Mouse (Mus musculus) inflammation-experienced regulatory T-cells (primary cell): ENCODE results near the gene Zfp26. TPM values are rescaled to one million over a fixed set of nuclear protein-coding genes. Genes with fewer than 3 reads are reported as not detected.

Experiments
- polyA plus RNA-seq, 2 experiments: library from polyadenylated mRNA; unstranded; fragments of 100-300 nt; shearing (Covaris generic); gene quantifications; one replicate each; pipeline ENCODE4 v1.2.1; 2017

Zfp26 gene
- polyA plus RNA-seq: 10 to 100 TPM; 21.1 to 23.9 TPM

GRCm38 (mm10) chr9:20459377-20460317, at the start of gene Zfp26:
Gene Zfp26, minus strand, starts transcription at chr9:20460162.

GRCm38 (mm10) chr9:20492527-20493233, 32.7 kb upstream of the Zfp26 start, which contains the start of gene Zfp426:
Gene Zfp426, minus strand, starts transcription at chr9:20492746.

GRCm38 (mm10) chr9:20384532-20385342, 75.2 kb downstream of the Zfp26 start, which contains the start of gene Zfp560:
Gene Zfp560, minus strand, starts transcription at chr9:20385177.

Other genes with a start within 250 kb of the Zfp26 start
- not detected for gene Olfr871, start 248.0 kb downstream of the Zfp26 start, polyA plus RNA-seq
- gene Olfr872, start 223.0 kb downstream of the Zfp26 start, polyA plus RNA-seq: 1 to 10 TPM in 1 of 2 experiments, not detected in 1; 1.1 TPM
- 1 to 10 TPM in 1 of 2 experiments, under 1 TPM in 1; 0.40 to 6.5 TPM for gene Olfr39, start 177.8 kb downstream of the Zfp26 start, polyA plus RNA-seq
- gene Olfr873, start 161.6 kb downstream of the Zfp26 start, polyA plus RNA-seq: not detected
- 1 to 10 TPM in 1 of 2 experiments, under 1 TPM in 1; 0.11 to 1.5 TPM for gene Olfr18, start 124.1 kb downstream of the Zfp26 start, polyA plus RNA-seq
- gene Zfp560, start 75.0 kb downstream of the Zfp26 start, polyA plus RNA-seq: 10 to 100 TPM; 37.0 to 41.6 TPM
- 10 to 100 TPM; 16.1 to 21.3 TPM for gene Zfp426, start 32.6 kb upstream of the Zfp26 start, polyA plus RNA-seq
- gene Zfp266, start 61.3 kb upstream of the Zfp26 start, polyA plus RNA-seq: 10 to 100 TPM; 29.5 to 32.5 TPM
- 10 to 100 TPM; 13.2 to 14.3 TPM for gene Zfp846, start 121.1 kb upstream of the Zfp26 start, polyA plus RNA-seq
- gene Ubl5, start 182.7 kb upstream of the Zfp26 start, polyA plus RNA-seq: 100 to 1,000 TPM; 286 to 359 TPM
- 10 to 100 TPM; 58.8 to 71.7 TPM for gene Fbxl12, start 184.6 kb upstream of the Zfp26 start, polyA plus RNA-seq
- 10 to 100 TPM; 19.6 to 23.5 TPM for gene Pin1, start 191.9 kb upstream of the Zfp26 start, polyA plus RNA-seq